Mouse (Mus musculus): ENCODE data around the gene Gm960.

The Gm960 gene

GRCm38 (mm10) chr19:4624406-4625178, 73.9 kb downstream of the Gm960 start:
- no peak for DNase-seq (ENCODE audit: extremely low read depth, low read depth)

GRCm38 (mm10) chr19:4624006-4624405, 74.5 kb downstream of the Gm960 start:
- DNase-seq (ENCODE audit: extremely low read depth, low read depth) = no peak

GRCm38 (mm10) chr19:4623419-4623818, 75.0 kb downstream of the Gm960 start:
- no peak for DNase-seq (ENCODE audit: extremely low read depth, low read depth)

GRCm38 (mm10) chr19:4622780-4623179, 75.7 kb downstream of the Gm960 start:
- no peak for DNase-seq (ENCODE audit: extremely low read depth, low read depth)

- DNase-seq (ENCODE audit: extremely low read depth, low read depth) = no peak
Observed at GRCm38 (mm10) chr19:4620721-4621120, 77.7 kb downstream of the Gm960 start.

- DNase-seq (ENCODE audit: extremely low read depth, low read depth) = no peak
Observed at GRCm38 (mm10) chr19:4619461-4619860, 79.0 kb downstream of the Gm960 start.

- no peak for DNase-seq (ENCODE audit: extremely low read depth, low read depth)
Observed at GRCm38 (mm10) chr19:4618183-4618582, 80.3 kb downstream of the Gm960 start.

GRCm38 (mm10) chr19:4616546-4616945, 81.9 kb downstream of the Gm960 start:
- DNase-seq (ENCODE audit: extremely low read depth, low read depth) = no peak

- DNase-seq (ENCODE audit: extremely low read depth, low read depth) = peak; percentile 84
Observed at GRCm38 (mm10) chr19:4615151-4616093, 83.0 kb downstream of the Gm960 start, which contains the start of gene Lrfn4. TSS of gene Lrfn4 (minus strand) at chr19:4615667.

GRCm38 (mm10) chr19:4614305-4615150, 83.9 kb downstream of the Gm960 start:
- no peak for DNase-seq (ENCODE audit: extremely low read depth, low read depth)

GRCm38 (mm10) chr19:4613464-4614304, 84.8 kb downstream of the Gm960 start:
- DNase-seq (ENCODE audit: extremely low read depth, low read depth) = no peak

- DNase-seq (ENCODE audit: extremely low read depth, low read depth) = no peak
Observed at GRCm38 (mm10) chr19:4612181-4612961, 86.1 kb downstream of the Gm960 start.

GRCm38 (mm10) chr19:4610109-4610508, 88.4 kb downstream of the Gm960 start:
- no peak for DNase-seq (ENCODE audit: extremely low read depth, low read depth)

GRCm38 (mm10) chr19:4608511-4608910, 90.0 kb downstream of the Gm960 start:
- no peak for DNase-seq (ENCODE audit: extremely low read depth, low read depth)

- no peak for DNase-seq (ENCODE audit: extremely low read depth, low read depth)
Observed at GRCm38 (mm10) chr19:4607406-4607805, 91.1 kb downstream of the Gm960 start.

GRCm38 (mm10) chr19:4605654-4606053, 92.8 kb downstream of the Gm960 start:
- DNase-seq (ENCODE audit: extremely low read depth, low read depth) = no peak

- DNase-seq (ENCODE audit: extremely low read depth, low read depth) = no peak
Observed at GRCm38 (mm10) chr19:4603801-4604723, 94.4 kb downstream of the Gm960 start.

GRCm38 (mm10) chr19:4602459-4602858, 96.0 kb downstream of the Gm960 start:
- DNase-seq (ENCODE audit: extremely low read depth, low read depth) = no peak
